Mouse (Mus musculus) megakaryocyte-erythroid progenitor cell, adult 5-6 weeks (primary cell): Measurements from ENCODE around the gene Nkapd1. TPM values are rescaled to one million over a fixed set of nuclear protein-coding genes. Genes with fewer than 3 reads are reported as not detected.

Experiments
- ATAC-seq: replicated peaks from 2 replicates; pipeline ENCODE4 v1.8.0; 2016; ENCODE audit warnings: mild to moderate bottlenecking, inconsistent platforms; ENCODE audit not compliant: severe bottlenecking, poor library complexity, low FRiP score, low TSS enrichment
- total RNA-seq, 2 experiments: library from RNA; stranded (forward) in 1 of 2; stranded (reverse) in 1 of 2; fragments of 200-1000, 215-1000 nt in 1 of 2; fragments of >200 nt in 1 of 2; fragmentation: Nextera tagmentation in 1 of 2; gene quantifications; 2 replicates each; pipeline ENCODE4 v1.2.3; 2014 to 2017

The Nkapd1 gene
- total RNA-seq, 2 experiments from 2014 or later = 21.6 to 46.2 TPM

DNA sequence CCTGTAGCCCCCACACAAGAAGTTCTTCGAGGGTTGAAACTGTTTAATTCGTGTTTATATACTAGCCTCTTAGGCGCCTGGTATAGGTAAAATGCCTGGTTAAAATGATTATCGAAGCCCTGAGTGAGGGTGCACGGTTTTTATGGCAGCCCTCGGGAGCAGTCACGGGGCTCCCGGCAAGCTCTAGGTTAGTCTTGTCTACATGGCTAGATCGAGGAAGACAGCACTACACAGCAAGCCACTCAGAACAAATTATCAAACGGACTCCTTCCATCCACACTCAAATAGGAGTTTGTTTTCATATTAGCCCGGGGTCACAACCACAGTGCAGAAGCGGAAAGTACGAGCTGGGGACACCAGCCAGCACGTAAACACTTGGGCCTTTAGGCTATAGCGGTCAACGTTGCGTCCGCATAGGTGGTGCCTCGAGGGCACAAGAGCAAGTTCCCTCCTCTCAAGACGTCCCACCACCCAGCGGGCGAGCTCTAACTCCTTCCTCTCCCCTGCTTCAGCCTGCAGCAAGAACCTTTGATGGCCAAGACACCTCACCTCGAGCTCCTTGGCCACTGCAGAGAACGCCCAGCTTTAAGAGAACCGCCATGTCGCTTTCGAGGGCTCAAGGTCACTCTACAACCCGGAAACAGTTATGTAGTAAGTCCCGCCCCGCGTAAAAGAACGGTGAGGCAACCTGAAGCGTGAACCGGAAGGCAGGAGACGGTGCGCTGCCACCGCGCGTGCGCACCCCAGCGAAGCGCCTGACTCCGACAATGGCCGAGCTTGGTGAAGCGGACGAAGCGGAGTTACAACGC, 13.9 kb downstream of the Nkapd1 start, which contains the start of the genes Sdhd and Timm8b:
Gene Sdhd, minus strand, starts transcription at position 624 of the 809 bp plus-strand sequence.
Gene Timm8b, plus strand, starts transcription at position 722 of the 809 bp plus-strand sequence.
- peak; percentile 89 for ATAC-seq

DNA sequence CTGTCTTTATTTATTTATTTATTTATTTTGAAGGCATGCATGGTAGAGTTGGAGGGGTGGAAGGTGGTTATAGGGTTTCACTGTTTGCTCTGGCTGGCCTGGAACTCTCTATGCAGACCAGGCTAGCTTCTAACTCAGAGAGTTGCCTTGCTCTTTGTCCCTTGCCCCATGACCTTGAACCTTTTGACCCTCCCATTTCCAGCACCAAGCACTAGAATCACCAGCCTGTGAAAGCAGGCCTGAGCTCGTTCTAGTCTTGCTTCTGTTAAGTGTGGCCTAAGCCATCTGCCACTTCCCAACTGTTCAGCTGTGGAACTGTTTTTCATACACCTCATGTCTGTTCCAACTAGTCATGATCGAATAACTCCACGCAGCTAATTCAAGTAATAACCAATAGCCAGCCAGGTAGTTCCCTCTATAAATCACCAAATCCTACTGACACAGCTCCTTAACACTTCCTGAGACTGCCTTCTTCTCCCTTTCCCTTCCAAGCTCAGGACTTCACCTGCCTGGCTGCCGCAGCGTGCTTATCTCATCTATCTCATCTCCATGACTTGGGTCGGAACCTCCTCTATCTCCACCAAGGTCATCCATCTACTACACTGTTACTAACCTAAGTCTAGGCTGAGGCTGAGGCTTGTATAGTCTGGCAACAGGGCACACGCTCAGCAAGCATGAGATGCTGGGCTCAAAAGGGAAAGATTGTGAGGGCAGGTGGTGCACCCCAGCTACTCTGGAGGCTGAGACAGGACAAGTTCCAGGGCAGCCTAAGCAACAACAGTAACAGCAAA, 15.0 kb downstream of the Nkapd1 start:
- ATAC-seq = no peak

- peak; percentile 72 for ATAC-seq
Measured at GRCm38 (mm10) chr9:50601536-50601935, 15.7 kb downstream of the Nkapd1 start.

DNA sequence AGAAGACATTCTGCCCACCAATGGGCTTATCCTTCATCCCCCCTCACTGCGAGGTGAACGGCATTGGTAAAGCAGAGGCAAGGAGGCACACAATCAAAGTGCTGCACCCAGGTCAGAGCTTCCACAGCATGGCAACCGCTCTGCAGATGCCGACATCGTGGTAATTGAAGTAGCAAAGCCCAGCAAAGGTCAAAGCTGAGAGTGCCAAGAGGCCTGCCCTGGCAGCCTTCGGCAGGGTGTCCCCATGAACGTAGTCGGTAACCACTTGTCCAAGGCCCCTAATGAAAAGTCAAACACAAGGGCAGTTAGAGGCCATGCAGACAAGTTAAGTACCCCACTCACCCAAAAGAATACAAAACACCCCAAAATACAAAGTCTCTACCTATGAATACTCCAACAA, 20.3 kb downstream of the Nkapd1 start:
- no peak for ATAC-seq

DNA sequence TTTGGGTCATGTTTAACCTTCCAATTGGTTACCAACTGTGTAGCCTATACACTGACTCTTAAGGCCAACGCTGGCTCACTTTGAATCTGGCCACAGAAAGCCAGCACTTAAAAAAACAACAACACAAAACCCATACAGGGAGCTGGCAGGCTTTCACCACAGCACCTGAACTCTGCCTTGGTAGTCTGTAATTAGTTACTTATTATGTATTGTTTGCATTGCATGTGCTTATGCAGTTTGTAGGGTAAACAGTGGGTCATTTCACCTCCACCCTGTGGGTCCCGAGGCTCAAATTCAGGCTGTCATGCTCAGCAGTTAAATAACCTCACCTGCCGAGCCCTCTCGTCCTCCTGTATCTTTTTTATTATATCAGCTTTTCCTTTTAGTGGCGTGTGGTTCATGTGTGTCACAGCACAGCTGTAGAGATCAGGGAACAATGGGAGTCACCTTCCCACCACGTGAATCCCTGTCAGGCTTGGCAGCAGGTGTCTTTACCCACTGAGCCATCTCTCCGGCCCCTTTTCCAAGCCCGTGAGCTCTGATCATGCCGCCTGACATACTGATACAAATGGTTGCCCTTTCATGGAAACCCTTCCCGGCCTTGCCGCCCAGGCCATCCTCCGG, 22.4 kb downstream of the Nkapd1 start:
- ATAC-seq = no peak

- ATAC-seq = peak; percentile 73
Measured at GRCm38 (mm10) chr9:50593544-50593943, 23.7 kb downstream of the Nkapd1 start.

DNA sequence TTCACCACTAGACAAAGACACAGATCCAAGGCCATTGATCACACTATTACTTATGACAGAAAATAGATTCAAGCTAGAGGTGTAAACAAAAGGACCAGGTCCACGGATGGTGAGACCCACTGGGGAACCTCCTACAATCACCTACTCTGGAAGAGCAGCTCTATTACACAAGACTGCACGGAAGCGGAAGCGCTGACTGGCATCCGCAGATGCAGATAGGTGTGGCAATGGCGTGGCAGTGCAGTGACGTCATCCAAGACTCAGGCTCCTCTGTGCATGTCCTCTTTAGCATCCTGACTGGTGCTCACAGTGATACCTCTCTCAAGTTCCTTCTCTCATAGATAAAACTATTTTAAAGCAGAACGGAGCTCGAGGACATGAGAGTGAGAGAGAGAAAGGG, 24.3 kb downstream of the Nkapd1 start:
- no peak for ATAC-seq

GRCm38 (mm10) chr9:50590856-50591518, 26.3 kb downstream of the Nkapd1 start:
- ATAC-seq = no peak

- no peak for ATAC-seq
Measured at GRCm38 (mm10) chr9:50586955-50587354, 30.3 kb downstream of the Nkapd1 start.

- ATAC-seq = no peak
Measured at GRCm38 (mm10) chr9:50585145-50585818, 32.0 kb downstream of the Nkapd1 start.

GRCm38 (mm10) chr9:50580370-50580769, 36.9 kb downstream of the Nkapd1 start:
- no peak for ATAC-seq

DNA sequence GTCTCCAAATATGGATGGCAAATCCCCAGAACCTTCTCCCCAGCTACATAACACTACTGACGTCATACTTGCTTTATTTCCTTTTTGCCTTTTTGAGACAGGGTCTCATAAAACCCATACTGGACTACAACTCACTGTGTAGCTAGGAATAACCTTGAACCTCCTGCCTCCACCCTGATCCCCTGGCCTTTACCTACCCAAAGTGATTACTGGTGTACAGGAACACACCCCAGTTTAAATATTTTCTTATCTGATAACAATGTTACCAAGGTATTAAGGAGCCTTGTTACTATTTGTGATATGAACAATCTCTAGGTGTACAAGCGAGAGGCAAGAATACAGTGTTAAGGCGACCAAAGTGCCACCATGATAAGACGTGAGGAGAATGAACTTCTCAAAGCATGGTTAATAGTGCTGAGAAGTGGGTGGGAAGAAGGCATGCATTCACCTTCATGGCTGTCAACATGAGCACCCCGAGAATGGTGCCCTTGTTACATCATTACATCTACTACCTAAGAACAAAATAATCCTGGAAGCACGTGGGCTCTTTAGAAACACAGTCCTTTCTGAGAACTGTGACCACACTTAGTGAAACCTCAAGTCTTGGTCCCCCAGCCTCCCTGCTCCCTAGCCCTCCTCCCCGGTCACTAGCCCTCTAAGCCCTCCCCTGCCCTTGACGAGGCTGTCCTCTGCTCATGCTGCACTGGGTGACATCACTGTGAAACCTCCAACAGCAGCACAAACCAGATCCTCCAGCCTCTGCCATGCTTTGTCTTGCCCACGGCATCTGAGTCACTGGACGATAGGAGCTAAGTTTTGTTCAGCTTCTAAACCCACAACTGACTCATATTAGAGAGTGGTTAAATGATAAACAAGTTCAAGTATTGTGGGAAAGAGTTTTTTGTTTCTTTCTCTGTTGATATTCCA, 47.4 kb downstream of the Nkapd1 start:
- ATAC-seq = no peak

GRCm38 (mm10) chr9:50567881-50568280, 49.4 kb downstream of the Nkapd1 start:
- ATAC-seq = no peak

- no peak for ATAC-seq
Measured at GRCm38 (mm10) chr9:50567372-50567771, 49.9 kb downstream of the Nkapd1 start.

GRCm38 (mm10) chr9:50565940-50566339, 51.3 kb downstream of the Nkapd1 start:
- 0 out of 2 replicates have a peak, but pooled peaks have one; percentile 52 for ATAC-seq

- ATAC-seq = no peak
Measured at GRCm38 (mm10) chr9:50565173-50565572, 52.1 kb downstream of the Nkapd1 start.

- ATAC-seq = no peak
Measured at GRCm38 (mm10) chr9:50561918-50562360, 55.3 kb downstream of the Nkapd1 start.
